8 mouse cellular contexts compared by ENCODE assay signal in the genomic region with DNA sequence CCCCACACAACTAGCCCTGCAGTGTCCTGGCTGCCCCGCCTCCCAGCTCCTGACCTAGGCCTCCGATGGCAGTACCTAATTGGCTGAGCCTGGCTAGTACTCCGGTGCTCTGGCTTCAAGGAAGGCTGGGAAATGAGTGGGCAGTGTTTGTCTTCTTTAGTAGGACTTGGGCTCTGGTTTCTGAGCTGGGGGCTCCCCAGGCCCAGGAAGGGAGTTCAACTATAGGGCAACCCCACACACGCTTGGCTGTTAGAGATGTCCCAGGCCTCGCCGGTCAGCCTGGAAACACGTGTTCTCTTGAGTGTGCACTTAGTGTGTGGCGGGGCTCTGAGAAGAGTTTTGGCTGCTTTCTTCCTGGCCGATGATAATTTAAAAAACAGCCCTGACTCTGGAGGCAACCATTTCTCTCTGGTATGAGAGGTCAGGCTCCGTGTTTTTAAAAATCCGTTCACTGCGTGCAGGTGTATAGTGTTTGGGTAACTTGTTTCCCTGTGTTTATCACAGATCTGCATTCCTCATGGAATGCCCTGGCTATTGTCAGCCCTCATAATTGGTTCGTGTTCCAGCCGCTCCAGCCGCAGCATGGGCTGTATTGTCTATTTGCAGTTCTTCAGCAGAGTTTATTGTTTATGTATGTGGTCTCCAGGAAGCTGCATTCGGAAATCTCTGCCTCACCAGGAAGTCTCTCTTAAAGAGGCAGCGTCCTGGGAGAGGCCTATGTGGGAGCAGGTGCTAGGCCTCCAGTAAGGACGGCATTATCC.
DNase-seq lines count a peak whose midpoint lies in the region; ATAC-seq lines count a peak whose summit lies in the region.

No protein-coding gene starts in this region.

- ATAC-seq in forebrain, embryonic 14.5 days: no peak
- ATAC-seq in forebrain, embryonic 15.5 days (replicated peaks): no peak
- ATAC-seq in limb, embryonic 15.5 days (ENCODE audit: insufficient number of reproducible peaks, low FRiP score, low TSS enrichment, low read depth): 0 out of 2 replicates have a peak, but pooled peaks have one; percentile 50

- H3K27me3 ChIP-seq in forebrain, embryonic 14.5 days (replicated peaks; ENCODE audit: control insufficient read depth, insufficient read depth, low read length): no peaks in the 10 kb centered on the region
- H3K27me3 ChIP-seq in forebrain, embryonic 15.5 days: no peaks in the 10 kb centered on the region
- no peaks in the 10 kb centered on the region for H3K27me3 ChIP-seq in limb, embryonic 15.5 days

- H3K9me3 ChIP-seq in forebrain, embryonic 14.5 days (replicated peaks; ENCODE audit: control insufficient read depth, low read length): no peaks in the 10 kb centered on the region
- no peaks in the 10 kb centered on the region for H3K9me3 ChIP-seq in forebrain, embryonic 15.5 days
- H3K9me3 ChIP-seq in limb, embryonic 15.5 days: no peaks in the 10 kb centered on the region

- 25% methylated on average over 18 of the region's 18 CpGs for WGBS in forebrain, embryonic 14.5 days
- 30% methylated on average over 18 of the region's 18 CpGs for WGBS in forebrain, embryonic 15.5 days
- WGBS in limb, embryonic 15.5 days: 30% methylated on average over 18 of the region's 18 CpGs

- H3K4me2 ChIP-seq in forebrain, embryonic 14.5 days (ENCODE audit: low read length): peak overlapping the region; percentile 7; the same call in 1 of the 2 replicates
- H3K4me2 ChIP-seq in forebrain, embryonic 15.5 days (replicated peaks): no peak overlapping the region
- H3K4me2 ChIP-seq in limb, embryonic 15.5 days: no peak overlapping the region; the same call in 1 of the 2 replicates

- H3K27ac ChIP-seq in forebrain, embryonic 14.5 days (ENCODE audit: low read depth, low read length): 0 out of 2 replicates have a peak overlapping the region, but pooled peaks have one; percentile 39
- no peak overlapping the region for H3K27ac ChIP-seq in forebrain, embryonic 15.5 days (replicated peaks)
- peak overlapping the region; percentile 22 for H3K27ac ChIP-seq in limb, embryonic 15.5 days

- DNase-seq in forebrain, embryonic 14.5 days (ENCODE audit: low spot score): peak; percentile 25
- DNase-seq in embryo, embryonic 11 days: peak; percentile 62
- peak; percentile 52 for DNase-seq in heart, postnatal 25 days (ENCODE audit: low spot score)
- DNase-seq in naive thymus-derived CD4-positive, alpha-beta T cell, adult 2 months (ENCODE audit: low read depth): peak; percentile 82
- no peak for DNase-seq in right cerebral cortex, postnatal 36 days (ENCODE audit: low spot score in 2 of 2)
- DNase-seq in right cerebral cortex, adult 18-20 months: no peak

- no peaks in the 10 kb centered on the region for H3K36me3 ChIP-seq in forebrain, embryonic 14.5 days (ENCODE audit: control insufficient read depth, insufficient read depth, low read length)
- no peaks in the 10 kb centered on the region for H3K36me3 ChIP-seq in forebrain, embryonic 15.5 days
- no peaks in the 10 kb centered on the region for H3K36me3 ChIP-seq in limb, embryonic 15.5 days

- intact Hi-C loops in heart, postnatal 25 days (cut with DNase I): no loop called here

- peaks cover 3% of the 10 kb centered on the region; the same call in 1 of the 2 replicates for H3K4me1 ChIP-seq in forebrain, embryonic 14.5 days (ENCODE audit: control insufficient read depth, insufficient read depth, low read length)
- peaks cover 9% of the 10 kb centered on the region; the same call in 1 of the 2 replicates for H3K4me1 ChIP-seq in forebrain, embryonic 15.5 days
- peaks cover 10% of the 10 kb centered on the region for H3K4me1 ChIP-seq in limb, embryonic 15.5 days

- no peak overlapping the region for H3K4me3 ChIP-seq in forebrain, embryonic 14.5 days (ENCODE audit: low read depth, low read length)
- H3K4me3 ChIP-seq in forebrain, embryonic 15.5 days: no peak overlapping the region
- no peak overlapping the region for H3K4me3 ChIP-seq in limb, embryonic 15.5 days

- 0 out of 2 replicates have a peak overlapping the region, but pooled peaks have one; percentile 8 for H3K9ac ChIP-seq in forebrain, embryonic 14.5 days (ENCODE audit: low read length)
- no peak overlapping the region for H3K9ac ChIP-seq in forebrain, embryonic 15.5 days (replicated peaks)
- no peak overlapping the region for H3K9ac ChIP-seq in limb, embryonic 15.5 days

Comparison
In these comparisons a context has a peak if more than half of its experiments do, and no peak if none do; other contexts are left out.
1. DNase-seq: peak in forebrain, embryonic 14.5 days (single experiment), embryo, embryonic 11 days (single experiment), heart, postnatal 25 days (single experiment) and naive thymus-derived CD4-positive, alpha-beta T cell, adult 2 months (single experiment); none in right cerebral cortex, postnatal 36 days (0 of 2) and right cerebral cortex, adult 18-20 months (single experiment).